Mouse (Mus musculus) liver, adult 2 months (tissue): Measurements from ENCODE around the gene Gpr182. TPM values are rescaled to one million over a fixed set of nuclear protein-coding genes. Genes with fewer than 3 reads are reported as not detected.

Experiments used
- DNase-seq: peaks from one replicate; pipeline ENCODE4 v3.0.0-alpha.2; 2011; ENCODE audit warnings: low read depth, low spot score; ENCODE audit errors: extremely low read depth
- H3K27ac ChIP-seq: fragments of 200-500 bp; replicated peaks from 2 replicates; pipeline ENCODE4 v1.5.1; 2012; ENCODE audit warnings: low read depth, mild to moderate bottlenecking, control low read depth, inconsistent platforms, low read length; ENCODE audit not compliant: insufficient read depth
- H3K27me3 ChIP-seq: fragments of 200-500 bp; 2 replicates; pipeline ENCODE4 v1.6.1; 2012; ENCODE audit warnings: mild to moderate bottlenecking, moderate library complexity, low read length, inconsistent platforms; ENCODE audit not compliant: control insufficient read depth, insufficient read depth
- H3K36me3 ChIP-seq: fragments of 200-500 bp; 2 replicates; pipeline ENCODE4 v1.6.1; 2012; ENCODE audit warnings: low read length, inconsistent platforms; ENCODE audit not compliant: control insufficient read depth, insufficient read depth
- H3K4me1 ChIP-seq: fragments of 200-500 bp; 2 replicates; pipeline ENCODE4 v1.6.1; 2011; ENCODE audit warnings: low read length; ENCODE audit not compliant: control insufficient read depth, insufficient read depth
- H3K4me3 ChIP-seq: fragments of 200-500 bp; 2 replicates; pipeline ENCODE4 v1.5.1; 2011; ENCODE audit warnings: low read depth, mild to moderate bottlenecking, control low read depth, low read length, moderate library complexity; ENCODE audit not compliant: insufficient read depth
- H3K79me2 ChIP-seq: fragments of 200-500 bp; 2 replicates; pipeline ENCODE4 v1.6.1; 2012; ENCODE audit warnings: inconsistent platforms, mild to moderate bottlenecking, low read length, moderate library complexity; ENCODE audit not compliant: control insufficient read depth, insufficient read depth
- H3K9ac ChIP-seq: fragments of 200-500 bp; 2 replicates; pipeline ENCODE4 v1.6.1; 2012; ENCODE audit warnings: low read depth, mild to moderate bottlenecking, control low read depth, inconsistent platforms, low read length
- CTCF ChIP-seq: fragments of 200-500 bp; IDR thresholded peaks from 2 replicates; pipeline ENCODE4 v1.5.1; 2011; ENCODE audit warnings: low read depth, low read length, control low read depth
- POLR2A ChIP-seq: fragments of 200-500 bp; IDR thresholded peaks from 2 replicates; pipeline ENCODE4 v1.6.1; 2011; ENCODE audit warnings: low read length, control low read depth; ENCODE audit not compliant: insufficient read depth; ENCODE audit errors: extremely low read depth
- WGBS: fragments of 180-500 bp; shearing (Covaris S2); methylation state at CpG from one replicate; pipeline ENCODE4 v1.1.7; 2018; 5-methylcytosine and 5-hydroxymethylcytosine counted together
- polyA plus RNA-seq: library from polyadenylated mRNA; depleted of rRNA; stranded (reverse); fragments of >200 nt; gene quantifications from 2 replicates; pipeline ENCODE4 v1.2.3, GENCODE M21; 2012
- total RNA-seq: library from RNA; depleted of rRNA; stranded (reverse); fragments of >200 nt; gene quantifications from 2 replicates; pipeline ENCODE4 v1.2.3, GENCODE M21; 2014

Gpr182 gene
- total and polyA plus RNA-seq, 2 experiments, result 4.8 to 26.2 TPM

DNA sequence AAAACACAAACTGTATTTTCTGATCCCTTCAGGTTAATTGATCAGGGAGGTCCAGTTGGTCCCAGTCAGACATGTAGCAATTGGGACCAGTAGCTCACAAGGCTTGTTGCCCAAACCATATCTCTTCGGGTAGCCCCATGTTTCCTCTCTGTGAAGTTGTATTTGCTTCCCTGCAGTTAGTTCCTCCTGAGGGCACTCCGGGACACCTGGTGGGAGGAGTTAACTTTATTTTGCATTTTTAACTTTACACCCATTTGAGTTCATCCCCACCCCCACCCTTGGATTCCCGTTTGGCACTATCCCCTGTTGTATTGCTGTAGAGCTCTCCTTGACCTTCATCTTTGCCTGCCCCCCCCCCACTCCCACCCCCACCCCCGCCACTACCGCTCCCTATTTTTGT, 5.6 kb downstream of the Gpr182 start:
- Histone ChIP-seq H3K27me3 (no peaks in the 10 kb centered on the region), H3K4me1 (peaks cover 38% of the 10 kb centered on the region), H3K36me3 (peaks cover 28% of the 10 kb centered on the region), H3K27ac (peak overlapping the region; percentile 87), H3K79me2 (peaks cover 38% of the 10 kb centered on the region), H3K9ac (peak overlapping the region; percentile 13; the same call in 1 of the 2 replicates), H3K4me3 (no peak overlapping the region)
- peak; percentile 80 for DNase-seq
- no peak for TF ChIP-seq POLR2A
- no peak for TF ChIP-seq CTCF
- 10% methylated on average over 5 of the region's 5 CpGs for WGBS

DNA sequence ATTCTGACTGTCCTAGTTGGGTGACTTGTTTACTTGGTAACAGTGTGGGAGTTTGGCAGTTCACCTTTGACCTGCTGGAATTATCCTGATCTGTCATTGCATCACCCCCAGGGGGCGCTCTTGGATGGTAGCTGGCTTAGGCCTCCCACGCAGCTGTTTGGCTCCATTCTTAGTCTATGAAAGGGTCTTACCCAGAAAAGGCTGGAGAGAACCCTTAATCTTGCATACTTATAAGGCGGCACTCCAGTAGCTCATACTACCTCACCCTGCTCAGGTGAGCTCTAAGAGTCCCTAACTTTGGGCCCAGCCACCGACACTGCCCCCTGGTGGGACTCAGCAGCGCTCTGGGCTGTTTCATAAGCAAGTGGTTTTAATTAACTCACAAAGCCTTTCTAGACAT, 6.9 kb downstream of the Gpr182 start:
- DNase-seq, result peak; percentile 77
- WGBS, result 45% methylated on average over 5 of the region's 5 CpGs
- Histone ChIP-seq H3K27ac (peak overlapping the region; percentile 73), H3K36me3 (peaks cover 28% of the 10 kb centered on the region), H3K9ac (no peak overlapping the region), H3K79me2 (peaks cover 41% of the 10 kb centered on the region), H3K4me3 (no peak overlapping the region), H3K27me3 (no peaks in the 10 kb centered on the region), H3K4me1 (peaks cover 33% of the 10 kb centered on the region)
- TF ChIP-seq POLR2A (no peak), CTCF (peak; percentile 75)

DNA sequence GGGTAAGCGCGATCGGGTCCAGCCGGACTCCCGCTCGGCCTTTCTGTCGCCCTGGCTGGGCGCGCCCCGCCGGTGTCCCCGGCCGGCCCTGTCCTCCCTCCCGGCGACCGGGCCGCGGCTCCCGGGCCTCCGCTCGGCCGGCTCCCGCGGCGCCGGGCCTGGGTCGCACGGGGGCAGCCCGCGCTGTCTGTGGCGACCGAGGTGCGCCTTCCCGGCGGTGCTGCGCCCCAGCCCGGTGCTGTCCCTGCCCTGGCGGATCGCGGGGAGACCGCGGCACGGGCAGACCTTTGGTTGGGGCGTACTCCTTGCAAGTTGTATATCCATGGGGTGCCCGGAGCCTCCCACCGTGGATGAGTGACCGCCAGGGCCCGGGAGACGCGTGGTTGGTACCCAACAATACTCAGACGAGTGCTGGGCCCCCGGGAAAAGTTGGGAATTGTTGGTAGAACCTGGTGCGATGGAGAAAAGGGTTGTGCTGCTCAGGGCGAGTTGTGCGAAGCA, 11.8 kb downstream of the Gpr182 start:
- DNase-seq, result no peak
- peak overlapping the region; percentile 96 for H3K4me3 ChIP-seq
- TF ChIP-seq CTCF (no peak), POLR2A (no peak)
- H3K36me3 ChIP-seq, result peaks cover 23% of the 10 kb centered on the region
- H3K27ac ChIP-seq, result peak overlapping the region; percentile 88
- H3K27me3 ChIP-seq, result no peaks in the 10 kb centered on the region
- under 1% methylated on average over 47 of the region's 55 CpGs for WGBS
- H3K79me2 ChIP-seq, result peaks cover 38% of the 10 kb centered on the region
- H3K4me1 ChIP-seq, result peaks cover 27% of the 10 kb centered on the region
- peak overlapping the region; percentile 100 for H3K9ac ChIP-seq

DNA sequence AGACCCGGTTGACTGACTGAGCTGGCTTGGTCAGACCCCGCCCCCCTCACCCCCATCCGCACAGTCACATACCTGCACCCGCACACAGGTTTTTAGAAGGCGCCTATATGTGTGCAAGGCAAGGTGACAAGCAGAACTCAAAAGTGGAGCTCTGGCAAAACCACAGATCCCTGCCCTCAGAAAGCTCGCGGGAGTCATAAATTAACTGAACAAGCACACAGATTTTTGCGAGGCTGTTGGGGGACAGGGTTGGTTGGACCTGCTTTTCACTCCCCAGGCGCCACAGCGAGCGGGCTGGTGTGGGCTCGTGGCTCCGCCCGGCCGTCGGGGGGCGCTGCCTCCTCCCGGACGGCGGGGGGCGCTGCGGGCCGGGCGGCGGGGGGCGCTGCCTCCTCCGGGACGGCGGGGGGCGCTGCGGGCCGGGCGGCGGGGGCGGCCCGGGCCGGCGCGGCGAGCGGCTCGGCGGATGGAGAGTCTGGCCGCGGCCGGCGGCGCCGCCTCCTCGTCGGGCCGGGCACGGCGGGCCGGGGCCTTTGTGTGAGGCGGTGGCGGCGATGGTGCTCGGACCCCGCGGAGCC, 12.4 kb downstream of the Gpr182 start, which contains the start of gene Zbtb39:
TSS of gene Zbtb39 (plus strand) at position 456 of the 578 bp plus-strand sequence.
- peaks cover 20% of the 10 kb centered on the region for H3K36me3 ChIP-seq
- H3K27ac ChIP-seq, result peak within 1 kb of the TSS; percentile 98
- H3K4me3 ChIP-seq, result peak within 1 kb of the TSS; percentile 96
- peaks cover 24% of the 10 kb centered on the region for H3K4me1 ChIP-seq
- H3K9ac ChIP-seq, result peak within 1 kb of the TSS; percentile 100
- no peak for DNase-seq
- WGBS, result 1% methylated on average over 48 of the region's 61 CpGs
- H3K79me2 ChIP-seq, result peaks cover 35% of the 10 kb centered on the region
- no peaks in the 10 kb centered on the region for H3K27me3 ChIP-seq
- TF ChIP-seq POLR2A, result 0 out of 2 replicates have a peak, but pooled peaks have one; percentile 5
- TF ChIP-seq CTCF, result peak; percentile 61

DNA sequence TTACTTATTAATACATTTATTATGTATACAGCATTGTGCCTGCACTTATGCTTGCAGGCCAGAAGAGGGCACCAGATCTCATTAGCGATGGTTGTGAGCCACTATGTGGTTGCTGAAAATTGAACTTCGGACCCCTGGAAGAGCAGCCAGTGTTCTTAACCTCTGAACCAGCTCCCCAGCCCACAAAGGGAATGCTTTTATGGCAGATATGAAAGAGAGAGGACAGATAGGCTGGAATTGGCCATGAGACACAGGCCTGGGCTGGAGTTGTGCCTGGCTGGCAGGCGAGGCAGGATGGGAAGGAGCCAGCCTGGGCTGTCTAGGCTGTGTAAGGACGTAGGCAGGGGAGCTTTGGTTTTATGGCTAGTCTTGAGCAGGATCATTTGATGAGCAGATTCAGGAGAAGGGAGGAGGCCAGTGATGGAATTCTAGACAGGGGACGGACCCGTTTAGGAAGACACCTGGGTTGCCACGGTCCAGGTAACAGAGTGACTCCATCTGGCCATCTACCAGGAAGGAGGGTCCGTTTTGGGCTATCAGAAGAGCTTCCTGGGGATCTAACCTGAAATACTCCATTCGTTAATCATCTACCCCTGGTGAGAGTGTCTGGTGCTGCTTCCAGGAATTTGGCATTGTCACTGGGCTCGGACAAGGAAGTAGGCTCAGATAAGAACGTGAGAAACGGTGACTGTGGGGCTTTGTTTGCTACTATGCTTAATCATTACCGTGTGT, 13.2 kb downstream of the Gpr182 start:
- TF ChIP-seq CTCF, result peak; percentile 54
- 0 out of 2 replicates have a peak, but pooled peaks have one; percentile 23 for TF ChIP-seq POLR2A
- H3K4me1 ChIP-seq, result peaks cover 18% of the 10 kb centered on the region
- peak; percentile 99 for DNase-seq
- peak overlapping the region; percentile 32 for H3K9ac ChIP-seq
- peaks cover 28% of the 10 kb centered on the region for H3K79me2 ChIP-seq
- no peaks in the 10 kb centered on the region for H3K27me3 ChIP-seq
- H3K36me3 ChIP-seq, result peaks cover 11% of the 10 kb centered on the region
- peak overlapping the region; percentile 98 for H3K27ac ChIP-seq
- no peak overlapping the region for H3K4me3 ChIP-seq
- WGBS, result 6% methylated on average over 13 of the region's 13 CpGs
